Mouse (Mus musculus) layer of hippocampus, adult 2 months (tissue): ENCODE measurements around the gene Tbc1d20. TPM values are rescaled to one million over a fixed set of nuclear protein-coding genes. Genes with fewer than 3 reads are reported as not detected.

Source experiments
- DNase-seq, 2 experiments: peaks; one replicate each; pipeline ENCODE4 v3.0.0; 2022; ENCODE audit warnings: low spot score in 2 of 2
- H3K27ac ChIP-seq: fragments of 200-600 bp; 2 replicates; pipeline ENCODE4 v1.8.1; 2022
- H3K4me3 ChIP-seq: fragments of 200-600 bp; 2 replicates; pipeline ENCODE4 v1.8.1; 2022; ENCODE audit warnings: mild to moderate bottlenecking
- CTCF ChIP-seq: fragments of 200-600 bp; conservative IDR thresholded peaks from 2 replicates; pipeline ENCODE4 v1.8.1; 2022; ENCODE audit warnings: antibody characterized with exemption, mild to moderate bottlenecking, moderate library complexity
- total RNA-seq, 2 experiments: library from RNA; stranded (reverse); gene quantifications; 2 replicates each; pipeline ENCODE4 v1.2.3; 2021

The Tbc1d20 gene
- total RNA-seq, 2 experiments from 2014 or later = 51.1 to 54.6 TPM

DNA sequence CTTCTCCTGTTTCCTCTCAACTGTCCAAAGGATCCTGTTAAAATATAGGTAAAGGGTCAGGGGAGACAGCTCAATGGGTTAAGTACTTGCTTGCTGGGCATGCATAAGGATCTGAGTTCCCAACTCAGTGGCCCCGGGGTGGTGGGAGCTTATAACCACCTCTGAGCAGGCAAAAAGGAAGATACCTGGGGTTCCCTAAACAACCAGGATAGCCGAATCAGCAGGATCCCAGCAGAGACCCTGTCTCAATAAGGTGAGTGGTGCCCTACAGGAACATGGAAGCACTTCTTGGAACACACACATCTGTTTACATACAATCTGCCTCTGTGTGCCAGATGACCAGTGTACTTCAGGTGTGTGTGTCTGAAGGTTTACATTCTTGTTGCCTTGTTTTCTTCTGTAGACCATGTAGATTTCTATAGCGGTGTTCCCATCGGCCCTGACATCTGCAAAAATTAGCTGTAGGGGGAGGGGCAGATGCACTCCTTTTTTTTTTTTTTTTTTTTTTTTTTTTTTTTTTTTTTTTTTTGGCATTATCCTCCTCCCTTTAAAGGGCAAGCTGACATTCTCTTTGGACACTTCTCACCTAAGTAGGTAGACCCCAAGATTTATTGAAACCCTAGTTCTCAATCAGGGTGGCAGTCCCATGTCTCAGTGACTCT, 39.8 kb downstream of the Tbc1d20 start:
- TF ChIP-seq CTCF = no peak
- DNase-seq = no peak
- Histone ChIP-seq H3K4me3 (no peak overlapping the region), H3K27ac (no peak overlapping the region)

DNA sequence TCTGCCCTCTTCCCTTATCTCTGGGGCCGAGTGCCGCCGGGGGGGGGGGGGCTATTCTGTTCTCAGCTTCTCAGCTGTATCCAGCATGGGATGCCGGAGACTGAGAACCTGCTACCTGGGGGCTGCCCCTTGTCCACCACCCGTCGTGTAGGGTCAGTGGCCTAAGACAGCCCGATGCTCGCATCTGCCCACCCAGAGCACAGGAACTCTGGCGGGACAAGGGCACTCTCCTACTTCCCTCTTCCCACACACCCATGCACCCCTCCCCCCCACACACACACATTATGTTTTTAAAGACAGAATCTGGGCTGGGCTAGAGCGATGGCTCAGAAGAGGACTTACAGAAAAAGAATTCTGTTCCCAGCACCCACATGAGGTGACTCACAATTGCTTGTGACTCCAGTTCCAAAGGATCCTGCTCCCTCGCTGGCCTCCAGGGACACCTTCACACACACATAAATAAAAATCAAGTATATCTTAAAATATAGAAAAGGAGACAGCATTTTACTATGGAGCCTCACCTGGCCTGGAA, 41.7 kb downstream of the Tbc1d20 start:
- Histone ChIP-seq H3K27ac (no peak overlapping the region), H3K4me3 (no peak overlapping the region)
- no peak for TF ChIP-seq CTCF
- DNase-seq = no peak

GRCm38 (mm10) chr2:152336856-152337255, 43.2 kb downstream of the Tbc1d20 start:
- no peak overlapping the region for H3K27ac ChIP-seq
- H3K4me3 ChIP-seq = no peak overlapping the region
- no peak for TF ChIP-seq CTCF
- DNase-seq = no peak

- H3K27ac ChIP-seq = no peak overlapping the region
- H3K4me3 ChIP-seq = no peak overlapping the region
- DNase-seq = no peak
- no peak for TF ChIP-seq CTCF
These were observed 44.1 kb downstream of the Tbc1d20 start for GRCm38 (mm10) chr2:152337591-152338212.

- H3K4me3 ChIP-seq = no peak overlapping the region
- TF ChIP-seq CTCF = no peak
- no peak overlapping the region for H3K27ac ChIP-seq
- no peak for DNase-seq
These were observed 44.7 kb downstream of the Tbc1d20 start for GRCm38 (mm10) chr2:152338319-152338718.

GRCm38 (mm10) chr2:152339631-152340179, 46.1 kb downstream of the Tbc1d20 start:
- TF ChIP-seq CTCF = no peak
- H3K27ac ChIP-seq = no peak overlapping the region
- DNase-seq = no peak
- no peak overlapping the region for H3K4me3 ChIP-seq

DNA sequence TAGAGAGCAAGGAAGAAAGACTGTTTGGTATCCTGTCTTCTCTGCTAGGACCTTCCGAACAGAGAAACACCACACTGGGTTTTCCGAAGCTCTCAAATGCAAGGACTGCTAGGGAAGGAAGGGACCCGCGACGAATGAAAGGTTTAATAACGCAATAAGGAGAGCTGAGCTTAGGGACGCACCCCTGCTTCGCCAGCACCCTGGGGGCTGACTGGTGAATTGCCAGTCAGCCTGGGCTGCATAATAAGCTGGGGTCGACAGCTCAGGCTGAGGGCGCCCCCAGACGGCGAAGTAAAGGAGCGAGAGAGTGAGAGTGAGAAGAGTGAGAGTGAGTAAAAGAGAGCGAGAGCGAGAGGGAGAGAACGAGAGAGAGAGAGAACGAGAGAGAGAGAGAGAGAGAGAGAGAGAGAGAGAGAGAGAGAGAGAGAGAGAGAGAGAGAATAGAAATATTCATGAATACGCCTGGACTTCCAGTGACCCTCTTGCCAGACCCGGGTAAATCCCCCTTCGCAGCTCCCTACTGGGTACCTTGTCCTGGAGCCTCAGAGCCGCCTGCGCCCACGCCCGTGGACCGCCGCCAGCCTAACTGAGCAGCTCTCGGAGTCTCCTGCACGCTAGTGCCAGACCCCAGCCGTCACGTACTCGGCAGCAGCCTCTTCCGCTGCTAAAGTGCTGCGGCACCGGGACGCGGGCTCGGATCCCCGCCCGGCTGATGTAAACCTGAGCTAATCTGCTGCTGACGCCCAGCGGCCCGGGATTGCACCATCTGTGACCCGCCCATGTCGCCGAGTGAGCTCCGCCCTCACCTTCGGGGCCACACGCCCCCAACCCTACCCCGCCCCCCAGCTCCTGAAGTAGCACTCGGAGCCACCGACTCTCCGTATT, 49.9 kb downstream of the Tbc1d20 start, which contains the start of gene Trib3:
Gene Trib3, minus strand, starts transcription at position 704 of the 885 bp plus-strand sequence.
- Histone ChIP-seq H3K4me3 (peak within 1 kb of the TSS; percentile 75), H3K27ac (peak within 1 kb of the TSS; percentile 73)
- peak; percentile 82 for TF ChIP-seq CTCF
- DNase-seq = peak; percentile 51 to 64

GRCm38 (mm10) chr2:152344361-152344760, 50.7 kb downstream of the Tbc1d20 start:
- no peak for TF ChIP-seq CTCF
- DNase-seq = no peak
- Histone ChIP-seq H3K4me3 (peak overlapping the region; percentile 75), H3K27ac (peak overlapping the region; percentile 73; the same call in 1 of the 2 replicates)

DNA sequence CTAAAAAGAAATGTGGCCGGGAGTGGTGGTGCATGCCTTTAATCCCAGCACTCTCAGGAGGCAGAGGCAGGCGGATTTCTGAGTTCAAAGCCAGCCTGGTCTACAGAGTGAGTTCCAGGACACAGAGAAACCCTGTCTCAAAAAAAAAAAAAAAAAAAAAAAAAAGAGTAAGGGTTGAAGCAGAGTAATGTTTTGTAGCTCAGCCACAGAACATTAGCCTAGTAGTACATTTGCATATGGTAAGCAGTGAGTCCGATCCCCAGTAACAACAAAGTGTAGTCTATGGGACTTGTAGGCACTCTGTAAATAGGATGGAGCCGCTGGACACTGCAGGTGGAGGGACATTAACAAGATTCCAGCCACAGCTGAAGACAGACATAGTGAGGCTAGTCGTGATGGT, 51.3 kb downstream of the Tbc1d20 start:
- TF ChIP-seq CTCF = no peak
- Histone ChIP-seq H3K4me3 (no peak overlapping the region), H3K27ac (no peak overlapping the region)
- no peak for DNase-seq

GRCm38 (mm10) chr2:152345393-152345792, 51.8 kb downstream of the Tbc1d20 start:
- TF ChIP-seq CTCF = no peak
- no peak for DNase-seq
- Histone ChIP-seq H3K27ac (no peak overlapping the region), H3K4me3 (no peak overlapping the region)

GRCm38 (mm10) chr2:152346776-152347465, 53.3 kb downstream of the Tbc1d20 start:
- no peak for TF ChIP-seq CTCF
- no peak overlapping the region for H3K4me3 ChIP-seq
- no peak for DNase-seq
- no peak overlapping the region for H3K27ac ChIP-seq

DNA sequence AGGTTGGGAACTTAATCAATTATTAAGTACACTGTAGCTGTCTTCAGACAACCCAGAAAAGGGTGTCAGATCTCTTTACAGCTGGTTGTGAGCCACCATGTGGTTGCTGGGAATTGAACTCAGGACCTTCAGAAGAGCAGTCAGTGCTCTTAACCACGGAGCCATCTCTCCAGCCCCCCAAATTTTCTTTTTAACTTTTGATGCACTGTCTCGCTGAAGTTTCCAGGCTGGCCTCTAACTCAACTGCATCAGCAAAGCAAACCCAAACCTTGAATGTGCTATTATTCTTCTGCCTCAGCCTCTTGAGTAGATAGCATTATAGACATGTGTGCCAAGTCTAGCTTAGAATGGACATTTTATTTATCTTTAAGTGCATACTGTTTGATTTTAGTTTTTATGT, 54.1 kb downstream of the Tbc1d20 start:
- no peak for TF ChIP-seq CTCF
- no peak overlapping the region for H3K4me3 ChIP-seq
- H3K27ac ChIP-seq = no peak overlapping the region
- no peak for DNase-seq
